Mouse (Mus musculus) c-Kit-positive CD71-positive TER-119-positive erythroid progenitor cells, embryonic 14.5 days (primary cell): Measurements from ENCODE around the gene Gpr61.
A peak's percentile ranks its signal among the peaks of the same experiment; 100 is the strongest.

Experiments used
- DNase-seq: peaks from one replicate; pipeline ENCODE4 v3.0.0-alpha.2; 2013; ENCODE audit warnings: low spot score

Gpr61 gene

GRCm38 (mm10) chr3:108178756-108179715 is 24.4 kb upstream of the Gpr61 start:
- DNase-seq, result no peak

GRCm38 (mm10) chr3:108174672-108175531 is 20.2 kb upstream of the Gpr61 start:
- no peak for DNase-seq

- no peak for DNase-seq
Measured at GRCm38 (mm10) chr3:108169199-108169598, 14.5 kb upstream of the Gpr61 start.

GRCm38 (mm10) chr3:108167499-108167898 is 12.8 kb upstream of the Gpr61 start:
- no peak for DNase-seq

GRCm38 (mm10) chr3:108166486-108167211 is 12.0 kb upstream of the Gpr61 start:
- DNase-seq, result no peak

- no peak for DNase-seq
Measured at GRCm38 (mm10) chr3:108165532-108166315, 11.0 kb upstream of the Gpr61 start.

- peak; percentile 65 for DNase-seq
Measured at GRCm38 (mm10) chr3:108164807-108165206, 10.1 kb upstream of the Gpr61 start.

- no peak for DNase-seq
Measured at GRCm38 (mm10) chr3:108164091-108164490, 9.4 kb upstream of the Gpr61 start.

GRCm38 (mm10) chr3:108158383-108159037 is 3.8 kb upstream of the Gpr61 start:
- DNase-seq, result no peak

- no peak for DNase-seq
Measured at GRCm38 (mm10) chr3:108152290-108152689, 2.4 kb downstream of the Gpr61 start.

GRCm38 (mm10) chr3:108147386-108148235 is 7.1 kb downstream of the Gpr61 start:
- DNase-seq, result peak; percentile 92

- DNase-seq, result no peak
Measured at GRCm38 (mm10) chr3:108146671-108147070, 8.0 kb downstream of the Gpr61 start.

- peak; percentile 89 for DNase-seq
Measured at GRCm38 (mm10) chr3:108145534-108146445, 8.9 kb downstream of the Gpr61 start, which contains the start of gene Gnai3. Gene Gnai3 (minus strand): TSS chr3:108146146.

- no peak for DNase-seq
Measured at GRCm38 (mm10) chr3:108140786-108141185, 13.9 kb downstream of the Gpr61 start.

GRCm38 (mm10) chr3:108139113-108139512 is 15.6 kb downstream of the Gpr61 start:
- no peak for DNase-seq

- no peak for DNase-seq
Measured at GRCm38 (mm10) chr3:108134701-108135100, 20.0 kb downstream of the Gpr61 start.

GRCm38 (mm10) chr3:108132484-108132883 is 22.2 kb downstream of the Gpr61 start:
- DNase-seq, result no peak

- DNase-seq, result no peak
Measured at GRCm38 (mm10) chr3:108131821-108132220, 22.9 kb downstream of the Gpr61 start.

GRCm38 (mm10) chr3:108131216-108131615 is 23.5 kb downstream of the Gpr61 start:
- DNase-seq, result no peak
